Mouse (Mus musculus): ENCODE measurements at regions not wholly inside any gene's neighbourhood (a gene's known extent, or its start where the extent isn't known, plus 50 kb on each side); places are given as distances from the start of the nearest gene placed in this dataset.

- Histone ChIP-seq H3K27ac (no peak overlapping the region), H3K36me3 (no peaks in the 10 kb centered on the region), H3K4me2 (no peak overlapping the region), H3K4me3 (replicated peaks) (no peak overlapping the region), H3K4me1 (replicated peaks) (peaks cover 11% of the 10 kb centered on the region), H3K9ac (no peak overlapping the region), H3K27me3 (no peaks in the 10 kb centered on the region; the same call in 1 of the 2 replicates), H3K9me3 (replicated peaks) (no peaks in the 10 kb centered on the region)
- 52% methylated on average over 8 of the region's 8 CpGs for WGBS (ENCODE audit: insufficient replicate concordance)
- ATAC-seq (ENCODE audit: low read depth) (no peak), DNase-seq (no peak)
Measured at GRCm38 (mm10) chr14:76681581-76682377, 125.1 kb upstream of the Serp2 start.

- no peak overlapping the region for H3K4me3 ChIP-seq (replicated peaks)
- H3K4me2 ChIP-seq, result no peak overlapping the region
- 61% methylated on average over 5 of the region's 5 CpGs for WGBS (ENCODE audit: insufficient replicate concordance)
- no peak overlapping the region for H3K9ac ChIP-seq
- ATAC-seq (ENCODE audit: low read depth) (no peak), DNase-seq (no peak)
- no peaks in the 10 kb centered on the region for H3K9me3 ChIP-seq (replicated peaks)
- H3K4me1 ChIP-seq (replicated peaks), result peaks cover 16% of the 10 kb centered on the region
- no peaks in the 10 kb centered on the region for H3K36me3 ChIP-seq
- H3K27me3 ChIP-seq, result no peaks in the 10 kb centered on the region; the same call in 1 of the 2 replicates
- no peak overlapping the region for H3K27ac ChIP-seq
Measured at GRCm38 (mm10) chr14:76678512-76679134, 121.9 kb upstream of the Serp2 start.

- 40% methylated on average over 8 of the region's 8 CpGs for WGBS (ENCODE audit: insufficient replicate concordance)
- H3K4me3 ChIP-seq (replicated peaks), result no peak overlapping the region
- DNase-seq (no peak), ATAC-seq (ENCODE audit: low read depth) (no peak)
- H3K9ac ChIP-seq, result no peak overlapping the region
- peaks cover 25% of the 10 kb centered on the region for H3K4me1 ChIP-seq (replicated peaks)
- H3K36me3 ChIP-seq, result no peaks in the 10 kb centered on the region
- no peaks in the 10 kb centered on the region; the same call in 1 of the 2 replicates for H3K27me3 ChIP-seq
- H3K4me2 ChIP-seq, result no peak overlapping the region
- no peaks in the 10 kb centered on the region for H3K9me3 ChIP-seq (replicated peaks)
- no peak overlapping the region for H3K27ac ChIP-seq
Measured at GRCm38 (mm10) chr14:76674949-76675348, 118.3 kb upstream of the Serp2 start.

GRCm38 (mm10) chr14:76673671-76674331 lies 117.1 kb upstream of the Serp2 start:
- Histone ChIP-seq H3K4me3 (replicated peaks) (no peak overlapping the region), H3K4me1 (replicated peaks) (peaks cover 25% of the 10 kb centered on the region), H3K4me2 (peak overlapping the region; percentile 24), H3K9me3 (replicated peaks) (no peaks in the 10 kb centered on the region), H3K27me3 (no peaks in the 10 kb centered on the region; the same call in 1 of the 2 replicates), H3K36me3 (no peaks in the 10 kb centered on the region), H3K9ac (no peak overlapping the region), H3K27ac (no peak overlapping the region)
- no peak for DNase-seq
- no peak; the same call in 1 of the 2 replicates for ATAC-seq (ENCODE audit: low read depth)
- WGBS (ENCODE audit: insufficient replicate concordance), result 18% methylated on average over 11 of the region's 11 CpGs

GRCm38 (mm10) chr14:76672899-76673298 lies 116.2 kb upstream of the Serp2 start:
- DNase-seq (no peak), ATAC-seq (ENCODE audit: low read depth) (peak; percentile 58; the same call in 1 of the 2 replicates)
- Histone ChIP-seq H3K36me3 (no peaks in the 10 kb centered on the region), H3K27ac (no peak overlapping the region), H3K4me1 (replicated peaks) (peaks cover 25% of the 10 kb centered on the region), H3K9ac (no peak overlapping the region), H3K27me3 (no peaks in the 10 kb centered on the region; the same call in 1 of the 2 replicates), H3K9me3 (replicated peaks) (no peaks in the 10 kb centered on the region), H3K4me3 (replicated peaks) (no peak overlapping the region), H3K4me2 (peak overlapping the region; percentile 24)
- 33% methylated on average over 6 of the region's 6 CpGs for WGBS (ENCODE audit: insufficient replicate concordance)

- no peak overlapping the region for H3K9ac ChIP-seq
- no peaks in the 10 kb centered on the region for H3K9me3 ChIP-seq (replicated peaks)
- H3K36me3 ChIP-seq, result no peaks in the 10 kb centered on the region
- peaks cover 25% of the 10 kb centered on the region for H3K4me1 ChIP-seq (replicated peaks)
- H3K27ac ChIP-seq, result no peak overlapping the region
- H3K27me3 ChIP-seq, result no peaks in the 10 kb centered on the region
- ATAC-seq (ENCODE audit: low read depth) (peak; percentile 65), DNase-seq (no peak)
- peak overlapping the region; percentile 24 for H3K4me2 ChIP-seq
- WGBS (ENCODE audit: insufficient replicate concordance), result 24% methylated on average over 2 of the region's 2 CpGs
- no peak overlapping the region for H3K4me3 ChIP-seq (replicated peaks)
Measured at GRCm38 (mm10) chr14:76672442-76672841, 115.8 kb upstream of the Serp2 start.

- no peak overlapping the region for H3K27ac ChIP-seq
- peaks cover 25% of the 10 kb centered on the region for H3K4me1 ChIP-seq (replicated peaks)
- DNase-seq (no peak), ATAC-seq (ENCODE audit: low read depth) (no peak)
- no peak overlapping the region for H3K4me2 ChIP-seq
- H3K4me3 ChIP-seq (replicated peaks), result no peak overlapping the region
- H3K9me3 ChIP-seq (replicated peaks), result no peaks in the 10 kb centered on the region
- 83% methylated on average over 4 of the region's 4 CpGs for WGBS (ENCODE audit: insufficient replicate concordance)
- H3K36me3 ChIP-seq, result no peaks in the 10 kb centered on the region
- no peaks in the 10 kb centered on the region for H3K27me3 ChIP-seq
- no peak overlapping the region for H3K9ac ChIP-seq
Measured at GRCm38 (mm10) chr14:76671023-76671422, 114.3 kb upstream of the Serp2 start.

GRCm38 (mm10) chr14:76665754-76666371 lies 109.2 kb upstream of the Serp2 start:
- ATAC-seq (ENCODE audit: low read depth) (no peak), DNase-seq (no peak)
- Histone ChIP-seq H3K27me3 (no peaks in the 10 kb centered on the region), H3K36me3 (no peaks in the 10 kb centered on the region), H3K4me2 (no peak overlapping the region), H3K9ac (no peak overlapping the region), H3K27ac (no peak overlapping the region), H3K4me1 (replicated peaks) (no peaks in the 10 kb centered on the region), H3K9me3 (replicated peaks) (no peaks in the 10 kb centered on the region), H3K4me3 (replicated peaks) (no peak overlapping the region)
- WGBS (ENCODE audit: insufficient replicate concordance), result 35% methylated on average over 12 of the region's 12 CpGs

- no peak overlapping the region for H3K4me3 ChIP-seq (replicated peaks)
- no peak overlapping the region for H3K27ac ChIP-seq
- H3K9me3 ChIP-seq (replicated peaks), result no peaks in the 10 kb centered on the region
- 55% methylated on average over 11 of the region's 11 CpGs for WGBS (ENCODE audit: insufficient replicate concordance)
- H3K27me3 ChIP-seq, result no peaks in the 10 kb centered on the region
- DNase-seq (no peak), ATAC-seq (ENCODE audit: low read depth) (no peak)
- H3K9ac ChIP-seq, result no peak overlapping the region
- no peaks in the 10 kb centered on the region for H3K4me1 ChIP-seq (replicated peaks)
- H3K4me2 ChIP-seq, result no peak overlapping the region
- no peaks in the 10 kb centered on the region for H3K36me3 ChIP-seq
Measured at GRCm38 (mm10) chr14:76664586-76665508, 108.2 kb upstream of the Serp2 start.

- Histone ChIP-seq H3K9ac (no peak overlapping the region), H3K4me1 (replicated peaks) (no peaks in the 10 kb centered on the region), H3K36me3 (no peaks in the 10 kb centered on the region), H3K9me3 (replicated peaks) (no peaks in the 10 kb centered on the region), H3K4me3 (replicated peaks) (no peak overlapping the region), H3K4me2 (no peak overlapping the region), H3K27ac (no peak overlapping the region), H3K27me3 (no peaks in the 10 kb centered on the region)
- DNase-seq (no peak), ATAC-seq (ENCODE audit: low read depth) (no peak)
- 71% methylated on average over 2 of the region's 2 CpGs for WGBS (ENCODE audit: insufficient replicate concordance)
Measured at GRCm38 (mm10) chr14:76663816-76664215, 107.1 kb upstream of the Serp2 start.

All from liver, embryonic 13.5 days (tissue).